Mouse (Mus musculus) C3H10T1/2 (cell line): ENCODE results near the gene Cox19. TPM values are rescaled to one million over a fixed set of nuclear protein-coding genes. Genes with fewer than 3 reads are reported as not detected.

ENCODE experiments used
- polyA plus RNA-seq, 2 experiments: library from polyadenylated mRNA; unstranded; fragments of >200 nt; fragmentation: generic; extraction: Trizol; gene quantifications; one replicate each; pipeline ENCODE4 v1.2.1; 2012; ENCODE audit warnings: missing spikeins in 2 of 2

Gene Cox19
- polyA plus RNA-seq, result 10 to 100 TPM; 64.7 to 77.4 TPM

GRCm38 (mm10) chr5:139351134-139351533 is at the start of gene Cox19:
TSS of gene Cox19 (minus strand) at chr5:139351418.

GRCm38 (mm10) chr5:139377468-139378270 is 26.5 kb upstream of the Cox19 start, which contains the start of gene Gpr146:
TSS of gene Gpr146 (plus strand) at chr5:139377697.

GRCm38 (mm10) chr5:139352317-139352716 is 1.1 kb upstream of the Cox19 start, which contains the start of gene Cyp2w1:
TSS of gene Cyp2w1 (plus strand) at chr5:139352617.

GRCm38 (mm10) chr5:139325395-139325966 is 25.7 kb downstream of the Cox19 start, which contains the start of gene Adap1:
TSS of gene Adap1 (minus strand) at chr5:139325622.

Other genes starting within 250 kb of the Cox19 start
- gene Prkar1b, start 201.4 kb downstream of the Cox19 start, polyA plus RNA-seq, result under 1 TPM; 0.11 to 0.61 TPM
- 1 to 10 TPM; 4.3 to 8.9 TPM for gene Dnaaf5, start 201.2 kb downstream of the Cox19 start, polyA plus RNA-seq
- 10 to 100 TPM in 1 of 2 experiments, 1 to 10 TPM in 1; 4.6 to 37.3 TPM for gene Sun1, start 150.8 kb downstream of the Cox19 start, polyA plus RNA-seq
- gene Get4, start 99.1 kb downstream of the Cox19 start, polyA plus RNA-seq, result 100 to 1,000 TPM in 1 of 2 experiments, 10 to 100 TPM in 1; 90.3 to 169 TPM
- under 1 TPM; 0.08 to 0.38 TPM for gene Adap1, start 25.8 kb downstream of the Cox19 start, polyA plus RNA-seq
- gene Cyp2w1, start 1.2 kb upstream of the Cox19 start, polyA plus RNA-seq, result not detected
- gene Gpr146, start 26.3 kb upstream of the Cox19 start, polyA plus RNA-seq, result 1 to 10 TPM in 1 of 2 experiments, under 1 TPM in 1; 0.81 to 5.5 TPM
- under 1 TPM; 0.07 to 0.54 TPM for gene C130050O18Rik, start 53.9 kb upstream of the Cox19 start, polyA plus RNA-seq
- 1 to 10 TPM in 1 of 2 experiments, under 1 TPM in 1; 0.95 to 7.4 TPM for gene Gper1, start 71.7 kb upstream of the Cox19 start, polyA plus RNA-seq
- 10 to 100 TPM; 14.2 to 14.4 TPM for gene 3110082I17Rik, start 109.1 kb upstream of the Cox19 start, polyA plus RNA-seq
- 10 to 100 TPM in 1 of 2 experiments, 1 to 10 TPM in 1; 3.0 to 14.4 TPM for gene Zfand2a, start 133.1 kb upstream of the Cox19 start, polyA plus RNA-seq
- not detected for gene Uncx, start 192.1 kb upstream of the Cox19 start, polyA plus RNA-seq